Mouse (Mus musculus): Measurements from ENCODE around the gene Rph3al. TPM values are rescaled to one million over a fixed set of nuclear protein-coding genes. Genes with fewer than 3 reads are reported as not detected.

Rph3al gene
- total RNA-seq, 2 experiments from 2014 or later = 15.0 to 17.0 TPM

DNA sequence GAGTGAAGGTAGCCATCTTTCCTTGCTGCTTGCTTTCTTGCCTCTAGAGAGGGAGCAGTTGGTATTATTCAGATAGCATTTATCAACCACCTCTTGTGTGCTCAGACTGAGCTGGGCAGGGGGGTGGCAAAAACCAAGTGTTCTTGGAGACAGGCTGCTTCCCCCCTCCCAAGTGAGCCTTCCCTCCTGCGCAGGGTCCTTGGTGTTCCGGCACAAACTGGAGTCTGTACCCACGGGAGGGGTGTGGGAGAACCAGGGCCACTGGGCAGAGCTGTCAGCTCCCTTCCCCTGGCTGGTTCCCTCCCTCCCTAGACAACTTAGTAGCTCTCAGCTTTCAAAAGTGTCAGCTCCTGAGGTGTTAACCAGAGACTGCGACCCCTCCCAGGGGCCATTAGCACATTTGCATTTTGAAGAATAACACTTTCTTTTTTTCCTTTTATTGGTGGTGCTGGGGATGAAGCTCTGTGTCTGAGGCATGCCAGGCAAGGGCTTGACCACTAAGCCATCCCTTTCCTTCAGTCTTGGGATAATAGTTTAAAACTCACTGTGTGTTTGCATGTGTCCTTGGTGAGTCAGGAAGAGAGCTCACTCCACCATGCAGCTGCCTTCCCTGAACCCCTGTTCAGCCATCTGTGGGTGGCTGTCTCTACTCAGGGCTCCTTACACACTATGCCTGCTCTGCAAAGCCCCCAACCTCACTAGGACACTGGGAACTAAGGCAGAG is 73.5 kb downstream of the Rph3al start:
- DNase-seq (ENCODE audit: low spot score in 2 of 2) = no peak

DNA sequence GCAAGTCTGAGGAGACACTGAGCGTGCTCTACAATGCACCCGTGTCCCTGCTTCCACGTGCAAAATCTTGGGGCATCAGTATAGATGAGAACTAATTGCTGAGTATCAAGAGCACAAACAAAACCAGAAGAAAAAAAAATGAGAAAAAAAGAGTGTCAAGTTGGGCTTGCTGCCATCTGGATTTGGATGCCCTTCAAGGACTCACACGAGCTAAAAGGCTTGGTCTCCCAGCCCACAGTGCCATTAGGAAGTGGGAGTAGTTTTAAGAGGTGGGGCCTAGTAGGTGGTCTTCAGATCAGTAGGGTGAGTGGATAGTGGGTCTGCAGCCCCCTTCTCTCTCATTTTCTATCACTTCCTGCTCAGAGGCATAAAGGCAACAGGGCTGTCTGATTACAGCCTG is 75.8 kb downstream of the Rph3al start:
- no peak for DNase-seq (ENCODE audit: low spot score in 2 of 2)

DNA sequence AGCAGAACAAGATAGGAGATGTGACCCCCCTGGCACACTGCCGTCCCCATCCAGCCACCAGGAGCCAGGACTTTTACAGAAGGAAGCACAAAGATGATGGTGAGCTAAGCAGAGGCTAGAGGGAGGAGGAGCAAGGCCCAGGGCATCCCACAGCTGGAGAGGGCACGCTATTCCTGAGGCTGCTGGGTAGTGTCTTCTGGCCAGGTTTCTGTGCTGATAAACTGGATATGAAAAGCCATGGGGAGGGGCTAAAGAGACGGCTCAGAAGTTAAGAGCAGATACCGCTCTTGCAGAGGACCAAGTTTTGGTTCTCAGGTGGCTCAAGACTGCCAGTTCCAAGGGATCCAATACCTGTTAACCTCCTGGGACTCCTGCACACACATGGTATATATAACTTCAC is 76.6 kb downstream of the Rph3al start:
- no peak for DNase-seq (ENCODE audit: low spot score in 2 of 2)

DNA sequence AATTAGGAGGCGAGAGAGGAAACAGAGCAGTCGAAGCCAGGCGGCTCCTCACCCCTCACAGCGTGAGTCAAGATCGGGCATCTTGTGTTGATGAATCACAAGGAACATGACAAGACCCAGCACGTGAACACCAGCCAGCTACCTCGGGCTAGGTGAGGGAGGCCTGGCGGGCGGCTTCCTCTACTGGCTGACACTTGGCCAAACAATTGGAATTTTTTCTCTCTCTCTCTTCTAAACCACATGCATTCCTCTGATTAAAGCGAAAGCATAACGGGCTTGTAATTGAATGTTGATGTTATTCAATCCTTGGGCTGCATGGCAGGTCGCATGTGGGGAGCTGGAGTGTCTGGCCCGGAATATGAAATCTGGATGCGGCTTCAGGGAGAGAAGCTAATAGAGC is 77.0 kb downstream of the Rph3al start:
- DNase-seq (ENCODE audit: low spot score in 2 of 2) = no peak

DNA sequence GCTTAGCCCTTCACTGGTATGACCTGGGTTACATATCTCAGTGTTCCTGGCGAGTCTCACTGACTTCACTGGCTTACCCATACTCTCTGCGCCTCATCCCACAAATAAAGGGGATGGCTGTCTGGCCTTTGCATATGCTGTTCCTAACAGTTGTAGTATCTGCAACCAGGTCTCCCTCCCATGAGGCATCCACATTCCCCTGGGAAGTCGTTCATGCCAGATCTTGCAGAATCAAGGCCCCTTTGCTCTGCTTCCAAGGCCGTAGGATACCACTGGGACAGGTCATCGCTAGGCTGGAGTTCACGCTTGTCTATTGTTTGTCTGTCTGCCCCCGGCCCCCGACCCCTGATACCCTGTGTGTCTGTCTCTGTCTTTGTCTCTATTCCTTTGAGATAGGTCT is 78.8 kb downstream of the Rph3al start:
- DNase-seq (ENCODE audit: low spot score in 2 of 2) = no peak

DNA sequence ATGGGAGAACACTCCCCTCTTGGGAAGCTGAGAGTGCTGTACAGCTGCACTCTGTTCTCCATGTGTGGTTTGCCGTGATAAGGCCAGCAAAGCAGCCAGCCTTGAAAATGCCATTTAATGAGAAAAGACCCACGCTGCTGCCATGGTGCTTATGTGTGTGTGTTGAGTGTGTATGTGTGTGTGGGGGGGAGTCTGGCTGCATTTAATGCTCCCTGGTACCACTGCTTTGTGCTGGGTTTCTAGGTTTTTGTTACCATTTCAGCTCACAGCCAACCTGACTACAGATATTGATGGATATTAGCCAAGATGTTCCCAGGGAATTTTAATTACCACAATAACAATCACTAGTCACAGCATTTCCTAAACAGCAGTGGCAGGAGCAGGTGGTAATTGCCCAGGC is 79.3 kb downstream of the Rph3al start:
- no peak for DNase-seq (ENCODE audit: low spot score in 2 of 2)

DNA sequence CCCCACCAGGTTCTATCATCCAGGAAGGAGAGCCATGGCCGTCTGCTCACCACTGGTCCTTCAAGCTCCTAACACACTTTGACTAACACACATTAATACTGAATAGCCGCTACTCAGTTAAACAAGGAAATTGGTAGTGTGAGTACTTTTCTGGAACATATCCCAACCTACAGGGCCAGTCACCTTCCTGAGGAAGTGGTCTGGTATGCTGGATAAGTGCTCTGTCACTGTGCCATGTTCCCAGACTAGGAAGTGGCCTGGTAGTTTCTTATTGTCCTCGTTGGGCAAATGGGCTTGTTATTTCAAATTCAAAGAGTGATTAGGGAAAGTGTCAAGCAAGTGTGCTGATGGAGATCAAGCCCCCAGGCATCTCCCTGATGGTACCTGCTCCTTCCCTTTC is 80.4 kb downstream of the Rph3al start:
- DNase-seq (ENCODE audit: low spot score in 2 of 2) = no peak

DNA sequence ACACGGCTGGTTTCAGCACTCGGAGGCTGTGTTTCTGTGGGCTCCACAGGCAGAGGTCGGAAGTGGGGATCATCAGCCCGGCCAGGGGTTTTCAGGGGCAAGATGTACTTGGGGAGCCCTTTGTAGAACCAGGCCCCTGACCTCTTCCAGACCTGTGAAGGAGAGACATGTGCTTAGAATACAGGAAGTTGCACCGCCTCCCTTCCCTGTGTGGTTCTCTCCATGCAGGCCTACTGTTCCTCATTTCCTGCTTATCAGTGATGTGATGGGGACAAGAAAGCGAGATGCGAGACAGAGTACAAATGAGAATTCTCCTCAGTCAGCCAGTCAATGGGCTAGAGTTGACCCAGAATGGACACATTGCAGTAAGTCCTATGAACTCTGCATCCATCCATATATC is 83.9 kb downstream of the Rph3al start:
- DNase-seq (ENCODE audit: low spot score in 2 of 2) = no peak

DNA sequence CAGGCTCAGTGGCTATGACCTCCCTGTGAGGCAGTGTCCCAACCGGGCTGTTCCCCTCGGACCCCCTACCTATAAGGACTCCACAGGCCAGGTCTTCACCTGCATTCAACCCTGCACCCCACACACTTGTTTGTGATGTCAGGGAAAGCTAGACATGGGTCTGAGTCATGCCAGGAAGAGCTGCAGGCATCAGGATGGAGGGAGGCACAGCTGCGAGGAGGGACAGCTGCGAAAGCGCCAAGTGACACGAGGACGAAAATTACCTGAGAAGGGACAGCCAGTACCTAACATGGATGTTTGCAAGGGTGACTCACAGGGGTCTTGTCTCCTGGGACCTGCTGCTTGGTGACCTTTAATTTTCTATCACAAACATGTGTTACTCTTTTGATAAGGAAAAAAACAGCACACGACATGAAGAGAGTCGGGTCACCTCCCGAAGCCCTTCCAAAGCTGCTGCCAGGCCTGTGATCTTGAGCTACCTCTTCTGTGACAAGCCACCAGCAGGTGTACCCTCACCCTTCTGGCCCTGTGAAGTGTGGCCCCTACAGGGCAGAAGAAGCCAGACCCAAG is 85.1 kb downstream of the Rph3al start:
- DNase-seq (ENCODE audit: low spot score in 2 of 2) = no peak

DNA sequence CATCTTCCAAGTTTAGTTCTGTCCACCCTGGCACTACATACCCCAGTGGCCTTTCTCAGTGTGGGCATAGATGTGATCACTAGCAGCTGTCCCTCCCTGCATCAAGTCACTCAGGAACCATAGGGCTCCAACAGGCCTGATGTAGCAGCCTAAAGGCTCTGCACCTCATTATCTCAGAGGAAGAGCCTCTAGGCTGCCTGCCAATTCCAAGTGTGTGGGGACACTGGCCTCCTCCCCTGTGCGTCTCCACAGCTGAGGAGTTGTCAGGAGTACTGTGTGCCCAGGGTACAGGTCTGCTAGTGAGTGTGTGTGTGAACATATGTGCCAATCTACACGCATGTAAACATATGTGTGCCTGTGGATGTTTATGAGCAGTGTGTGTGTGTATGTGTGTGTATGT is 85.7 kb downstream of the Rph3al start:
- DNase-seq (ENCODE audit: low spot score in 2 of 2) = no peak

DNA sequence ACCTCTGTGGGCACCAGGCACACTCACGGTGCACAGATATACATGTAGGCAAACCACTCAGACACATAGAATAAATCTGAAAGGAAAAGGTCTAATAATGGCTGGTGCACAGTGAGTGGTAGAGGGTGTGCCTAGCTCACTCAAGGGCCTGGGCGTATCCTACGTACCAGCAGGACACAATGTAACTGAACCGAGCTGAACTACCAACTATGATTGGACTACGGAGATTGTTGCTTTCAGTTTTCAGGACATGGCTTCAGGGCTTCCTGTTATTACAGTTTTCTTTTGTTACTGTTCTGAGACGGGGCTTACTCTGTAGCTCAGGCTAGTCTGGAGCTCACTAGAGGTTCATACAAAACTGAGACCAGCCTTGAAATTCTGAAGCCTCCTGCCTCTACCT is 88.7 kb downstream of the Rph3al start:
- no peak for DNase-seq (ENCODE audit: low spot score in 2 of 2)

DNA sequence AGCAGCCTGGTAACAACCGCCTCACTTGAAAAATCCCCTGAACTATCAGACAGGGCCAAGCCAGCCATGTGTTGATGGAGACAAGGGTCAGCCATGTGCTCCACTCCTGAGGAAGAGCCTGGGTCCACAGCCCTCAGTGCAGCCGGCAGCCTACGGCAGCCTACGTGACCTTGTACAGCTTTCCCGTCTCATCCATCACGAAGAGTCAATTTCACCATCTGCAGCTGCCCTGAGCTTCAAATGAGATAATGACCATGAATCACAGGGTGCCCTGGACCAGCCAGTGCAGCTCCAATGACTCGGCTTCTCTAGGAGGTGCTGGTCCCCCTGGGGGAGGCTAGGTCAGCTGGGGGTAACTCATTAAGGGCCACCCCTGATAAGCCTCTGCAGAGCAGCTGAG is 91.6 kb downstream of the Rph3al start:
- DNase-seq (ENCODE audit: low spot score in 2 of 2) = peak; percentile 35 to 44

DNA sequence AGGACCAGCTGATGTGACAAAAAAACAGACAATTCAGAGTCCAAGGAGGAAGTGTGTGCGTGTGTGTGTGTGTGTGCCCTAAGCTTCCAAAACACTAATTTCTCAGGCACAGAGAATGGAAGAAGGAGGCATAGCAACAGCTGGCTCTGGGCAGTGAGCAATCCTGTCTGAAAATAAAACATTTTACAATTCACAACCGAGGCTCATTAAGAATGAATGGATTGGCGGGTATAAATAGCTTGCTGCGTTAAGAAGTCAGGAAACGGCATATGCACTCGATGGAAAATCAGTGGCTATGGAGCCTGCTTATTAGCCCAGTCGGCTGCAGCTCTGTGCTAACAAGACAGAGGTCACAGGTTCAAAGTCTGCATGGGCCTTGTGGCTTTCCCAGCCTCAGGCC is 92.6 kb downstream of the Rph3al start:
- no peak for DNase-seq (ENCODE audit: low spot score in 2 of 2)

DNA sequence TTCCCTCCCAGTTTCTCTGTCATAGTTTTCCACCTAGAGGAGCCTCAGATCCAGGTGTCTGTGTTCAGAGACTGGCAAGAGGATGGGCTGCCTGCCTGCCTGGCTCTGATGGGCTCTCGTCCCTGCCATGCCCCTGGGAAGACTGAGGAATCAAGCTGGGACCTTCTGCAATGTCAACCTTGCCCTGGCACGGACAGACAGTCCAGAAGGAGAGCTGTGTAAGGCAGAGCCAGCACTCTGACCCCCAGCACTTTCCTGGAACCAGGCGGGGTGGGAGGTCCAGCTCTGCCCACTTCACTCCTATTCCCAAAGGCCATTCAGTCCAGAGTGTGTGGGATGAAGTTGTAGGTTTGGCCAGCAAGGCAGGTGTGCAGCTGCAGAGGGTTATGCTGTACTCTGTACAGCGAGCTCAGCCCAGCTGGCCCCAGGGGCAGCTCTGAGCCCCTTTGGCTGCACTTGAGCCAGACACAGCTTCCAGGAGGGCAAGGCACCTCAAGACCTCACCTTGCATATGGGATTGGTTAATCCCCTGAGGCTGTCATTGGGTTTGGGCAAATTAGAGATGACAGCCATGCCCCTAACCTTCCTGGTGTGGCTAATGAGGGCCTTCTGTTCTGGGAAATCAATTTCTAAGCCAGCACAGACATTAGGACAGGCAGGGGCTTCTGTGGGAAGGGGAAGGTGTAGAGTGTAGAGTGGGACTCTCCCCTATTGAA is 95.2 kb downstream of the Rph3al start:
- DNase-seq (ENCODE audit: low spot score in 2 of 2) = no peak

DNA sequence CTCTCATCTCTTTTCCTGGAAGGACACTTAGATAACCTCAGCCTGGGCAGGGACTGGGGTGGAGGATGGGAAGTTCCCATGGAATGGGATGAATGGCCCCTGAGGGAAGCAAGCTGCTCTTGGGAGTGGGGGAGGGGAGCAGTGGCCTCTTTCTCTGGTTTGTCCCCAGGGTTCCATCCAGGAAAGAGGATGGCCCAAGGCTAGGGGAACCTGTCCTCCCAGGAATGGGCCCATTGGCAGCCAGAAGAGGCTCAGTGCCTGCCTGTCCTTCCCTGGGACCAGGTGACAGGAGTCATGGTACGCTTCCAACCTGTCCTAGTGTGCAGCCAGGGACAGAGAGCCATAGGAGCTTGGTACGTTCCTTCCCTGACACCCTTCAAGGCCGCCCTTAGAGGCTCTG is 96.7 kb downstream of the Rph3al start:
- DNase-seq (ENCODE audit: low spot score in 2 of 2) = no peak

DNA sequence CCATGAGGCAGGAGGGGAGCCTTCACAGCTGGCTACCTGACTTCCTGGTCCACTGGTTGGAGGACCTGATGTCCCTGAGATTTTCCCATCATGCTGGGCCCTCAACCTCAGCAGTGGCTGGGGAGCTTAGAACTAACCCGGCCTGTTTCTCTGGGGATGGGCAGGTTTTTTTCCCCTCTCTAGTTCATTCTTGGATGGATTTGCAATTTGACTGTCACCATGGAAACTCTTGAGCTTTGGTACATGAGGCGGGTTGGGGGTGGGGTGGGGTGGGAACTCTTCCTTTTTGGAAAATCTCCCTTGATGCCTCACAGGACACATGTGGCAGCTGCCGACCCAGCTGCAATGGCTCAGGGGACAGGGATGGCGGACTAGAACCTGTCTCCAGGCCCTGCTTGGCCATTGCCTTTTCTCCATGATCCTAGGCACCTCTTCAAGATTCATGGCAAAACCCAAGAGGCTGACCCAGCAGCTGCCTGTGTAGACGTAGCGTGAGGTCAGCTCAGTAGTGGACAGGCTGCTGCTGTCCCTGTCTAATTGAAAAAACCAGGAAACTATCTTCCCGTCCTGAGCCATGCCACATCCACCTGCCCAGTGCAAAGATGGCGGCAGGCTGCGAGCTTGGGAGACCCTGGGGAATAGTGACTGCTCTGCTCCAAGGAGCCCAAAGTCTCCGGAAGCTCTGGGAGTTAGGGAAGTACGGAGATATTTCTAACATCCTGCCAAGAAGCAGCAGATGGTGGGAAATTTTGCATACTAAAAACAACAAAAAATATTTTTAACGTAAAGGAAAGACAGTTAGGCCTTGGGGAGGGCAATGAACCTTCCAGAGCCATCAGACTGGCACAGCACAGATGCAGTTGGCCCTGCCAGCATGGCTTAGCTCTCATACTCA is 98.4 kb downstream of the Rph3al start:
- no peak for DNase-seq (ENCODE audit: low spot score in 2 of 2)

DNA sequence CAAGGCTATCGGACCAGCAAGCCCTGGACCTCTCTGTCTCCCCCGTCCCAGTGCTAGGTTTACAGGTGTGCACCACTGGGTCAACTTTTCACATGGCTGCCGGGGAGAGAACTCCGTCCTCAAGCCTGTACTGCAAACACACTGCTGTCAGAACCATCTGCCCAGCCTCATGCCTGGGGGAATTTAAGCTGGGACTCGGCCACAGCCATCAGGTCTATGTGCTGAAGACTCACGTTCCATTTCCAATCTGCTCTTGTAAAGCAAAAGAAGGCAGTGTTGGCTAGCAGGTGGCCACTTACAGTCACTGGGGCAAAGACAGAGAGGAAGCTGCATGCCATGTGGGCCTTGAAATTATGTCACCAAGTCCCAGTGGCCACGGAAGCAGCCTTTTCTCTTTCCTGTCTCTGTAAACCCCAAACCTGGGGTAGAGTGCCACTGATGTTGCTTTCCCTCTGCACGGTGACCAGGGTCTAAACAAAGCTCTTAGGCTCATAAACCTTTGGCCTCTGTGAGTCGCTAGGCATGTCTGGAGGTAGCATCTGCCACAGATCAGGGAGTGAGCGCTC is 99.3 kb downstream of the Rph3al start:
- DNase-seq (ENCODE audit: low spot score in 2 of 2) = no peak

DNA sequence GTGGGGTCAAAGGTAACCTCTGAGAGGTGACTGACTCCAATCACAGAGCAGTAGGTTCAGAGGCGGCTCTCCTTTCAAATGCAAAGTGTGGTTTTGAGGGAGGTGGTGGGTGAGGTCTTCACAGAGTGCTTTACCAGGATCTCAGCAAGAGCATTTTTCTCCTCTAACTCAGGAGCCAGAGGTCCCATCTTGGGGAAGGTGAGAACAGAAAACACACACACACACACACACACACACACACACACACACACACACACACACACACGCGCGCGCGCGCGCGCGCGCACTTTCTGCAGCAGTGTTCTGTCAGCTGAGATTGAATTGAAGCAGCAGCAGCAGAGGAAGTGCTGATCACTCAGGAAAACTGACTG is 102.0 kb downstream of the Rph3al start:
- DNase-seq (ENCODE audit: low spot score in 2 of 2) = no peak

DNA sequence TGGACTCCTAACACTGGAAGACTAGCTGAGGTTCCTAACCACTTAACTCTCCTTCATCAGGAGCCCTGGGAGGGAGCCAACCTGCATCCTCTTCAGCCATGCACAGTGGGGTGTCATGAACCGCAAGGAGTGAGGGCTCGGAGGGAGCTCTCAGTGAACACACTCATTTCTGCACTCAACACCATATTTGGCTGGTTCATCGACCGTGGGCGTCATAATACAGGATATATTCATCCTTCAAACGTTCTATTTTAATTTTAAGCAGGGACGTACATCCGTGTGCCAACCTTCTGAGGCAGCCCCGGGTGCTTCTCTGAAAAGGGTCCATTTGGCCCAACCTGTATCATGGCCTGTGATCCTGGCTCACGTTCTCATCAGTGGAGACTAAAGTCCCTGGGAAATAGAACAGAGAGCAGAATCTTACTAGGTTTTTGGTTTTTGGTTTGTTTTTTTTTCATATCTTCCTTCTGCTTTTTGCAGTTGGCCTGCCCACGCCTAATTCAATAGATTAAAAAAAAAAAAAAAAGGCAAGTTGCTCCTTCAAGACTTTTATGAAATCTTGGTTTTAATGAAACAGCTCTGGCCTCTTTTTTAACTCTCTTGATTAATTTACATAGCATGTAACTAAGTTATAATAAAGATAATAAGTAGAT is 102.5 kb downstream of the Rph3al start:
- no peak for DNase-seq (ENCODE audit: low spot score in 2 of 2)

DNA sequence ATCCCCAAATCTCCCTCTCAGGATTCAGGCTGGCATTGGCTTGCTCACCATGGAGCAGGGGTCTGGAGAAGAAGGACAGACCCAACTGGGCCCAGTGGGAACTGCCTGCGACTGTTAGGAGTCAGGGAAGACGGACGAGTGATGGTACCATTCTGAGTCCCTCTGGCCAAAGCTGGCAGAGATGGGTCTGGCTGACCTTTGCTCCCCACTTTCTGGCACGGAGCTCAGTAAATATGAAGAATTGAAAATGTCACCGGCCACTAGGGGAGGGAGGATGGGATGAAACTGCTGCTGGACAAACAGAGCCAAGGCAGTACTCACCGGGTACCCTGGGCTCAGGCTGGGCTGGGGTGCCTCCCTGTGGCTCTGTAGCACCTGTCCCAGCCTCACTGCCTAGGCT is 105.1 kb downstream of the Rph3al start:
- no peak for DNase-seq (ENCODE audit: low spot score in 2 of 2)

DNA sequence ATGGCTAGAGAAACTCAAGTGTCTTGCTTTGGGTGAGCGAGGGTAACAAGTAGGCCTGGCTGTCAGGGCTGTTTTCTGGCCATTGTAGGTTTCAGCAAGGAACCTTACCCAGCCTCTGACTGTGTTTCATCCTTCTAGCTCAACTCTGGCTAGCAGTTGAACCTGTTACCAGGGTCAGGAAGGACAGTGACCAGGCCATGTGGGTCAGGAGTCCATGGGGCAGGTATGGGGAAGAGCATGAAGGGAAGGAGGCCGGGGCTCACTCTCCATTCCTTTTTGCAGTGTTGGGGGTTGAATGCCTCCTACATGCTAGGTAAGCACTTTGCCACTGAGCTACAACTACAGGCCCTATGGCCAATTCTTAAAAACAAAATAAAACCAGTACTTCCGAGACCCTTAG is 107.8 kb downstream of the Rph3al start:
- DNase-seq (ENCODE audit: low spot score in 2 of 2) = no peak
